In the genomic region with DNA sequence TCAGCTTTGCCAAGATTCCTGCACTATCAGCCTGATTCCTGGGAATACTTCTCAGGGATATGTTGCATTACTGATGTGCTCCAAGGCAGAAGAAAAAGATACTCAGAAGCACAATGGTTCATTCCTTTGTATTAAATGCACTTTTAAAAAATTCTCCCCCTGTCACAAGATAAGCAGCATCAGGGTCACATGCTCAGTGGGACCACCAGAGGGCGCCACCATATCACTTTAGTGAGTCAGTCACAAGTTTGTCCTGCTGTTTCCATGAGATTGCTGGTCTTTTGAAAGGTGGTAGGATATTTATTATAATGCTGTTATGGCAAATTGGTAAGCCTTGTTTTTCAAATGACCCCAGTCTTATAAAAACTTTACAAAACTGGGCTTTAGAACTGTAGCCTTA, we compare ENCODE assay signal across 8 mouse cellular contexts. TPM values are rescaled to one million over a fixed set of nuclear protein-coding genes. Genes with fewer than 3 reads are reported as not detected.
DNase-seq lines count a peak whose midpoint lies in the region; ATAC-seq and TF ChIP-seq lines count a peak whose summit lies in the region.

No protein-coding gene starts in this region.

- no peak overlapping the region for H3K4me3 ChIP-seq in heart, embryonic 10.5 days
- H3K4me3 ChIP-seq in spleen, adult 2 months (ENCODE audit: extremely low read depth, insufficient read depth, insufficient read length): no peak overlapping the region
- no peak overlapping the region for H3K4me3 ChIP-seq in lung, embryonic 14.5 days (ENCODE audit: low read depth, low read length)

- 0% methylated on average over 1 of the region's 1 CpGs for WGBS in heart, embryonic 10.5 days
- 0% methylated on average over 1 of the region's 1 CpGs for WGBS in spleen, adult 2 months
- WGBS in lung, embryonic 14.5 days: 8% methylated on average over 1 of the region's 1 CpGs

- H3K27me3 ChIP-seq in heart, embryonic 10.5 days (ENCODE audit: insufficient read depth, poor library complexity, severe bottlenecking): no peaks in the 10 kb centered on the region
- H3K27me3 ChIP-seq in spleen, adult 2 months (ENCODE audit: control insufficient read depth, insufficient read depth, low read length): no peaks in the 10 kb centered on the region
- H3K27me3 ChIP-seq in lung, embryonic 14.5 days (ENCODE audit: insufficient read depth, low read length): no peaks in the 10 kb centered on the region

- no peaks in the 10 kb centered on the region for H3K9me3 ChIP-seq in heart, embryonic 10.5 days
- no peaks in the 10 kb centered on the region for H3K9me3 ChIP-seq in lung, embryonic 14.5 days (ENCODE audit: low read depth, low read length)

- peak; percentile 4 to 60 for DNase-seq in heart, adult 18-20 months
- no peak for DNase-seq in heart, embryonic 10.5 days (ENCODE audit: low spot score)
- peak in 1 of 2 experiments; percentile 16 for DNase-seq in spleen, adult 2 months (ENCODE audit: low read depth in 1 of 2, low spot score in 2 of 2)
- no peak for DNase-seq in spleen, adult 12 weeks (ENCODE audit: low spot score)
- peak; percentile 4 for DNase-seq in cerebellum, adult 11-12 months
- DNase-seq in heart, postnatal 14 days: peak; percentile 37 to 61
- peak; percentile 73 for DNase-seq in lung, embryonic 14.5 days
- peak; percentile 45 for DNase-seq in thymus, postnatal 14 days

- H3K4me1 ChIP-seq in heart, embryonic 10.5 days: no peaks in the 10 kb centered on the region
- no peaks in the 10 kb centered on the region for H3K4me1 ChIP-seq in spleen, adult 2 months (ENCODE audit: control insufficient read depth, insufficient read depth, insufficient read length)
- no peaks in the 10 kb centered on the region for H3K4me1 ChIP-seq in lung, embryonic 14.5 days (ENCODE audit: insufficient read depth)

- H3K27ac ChIP-seq in heart, embryonic 10.5 days: no peak overlapping the region
- no peak overlapping the region for H3K27ac ChIP-seq in spleen, adult 2 months (ENCODE audit: insufficient read depth, low read length)
- H3K27ac ChIP-seq in lung, embryonic 14.5 days (ENCODE audit: low read depth): no peak overlapping the region

- TF ChIP-seq POLR2A in spleen, adult 2 months (IDR thresholded peaks at IDR 0.05; ENCODE audit: low read depth, low read length): no peak

- H3K9ac ChIP-seq in lung, embryonic 14.5 days: no peak overlapping the region

- H3K36me3 ChIP-seq in heart, embryonic 10.5 days: peaks cover 7% of the 10 kb centered on the region; the same call in 1 of the 2 replicates
- no peaks in the 10 kb centered on the region for H3K36me3 ChIP-seq in spleen, adult 2 months (ENCODE audit: control insufficient read depth, insufficient read depth, low read length)
- H3K36me3 ChIP-seq in lung, embryonic 14.5 days (ENCODE audit: insufficient read depth): no peaks in the 10 kb centered on the region

- ATAC-seq in lung, embryonic 14.5 days (ENCODE audit: insufficient read depth): no peak

- intact Hi-C loops in heart, postnatal 14 days (cut with DNase I): no loop called here

- no peak overlapping the region for H3K4me2 ChIP-seq in lung, embryonic 14.5 days

- peak; percentile 31; the same call in 1 of the 2 replicates for TF ChIP-seq CTCF in spleen, adult 2 months (IDR thresholded peaks at IDR 0.05; ENCODE audit: extremely low read depth, insufficient read depth, insufficient read length, insufficient replicate concordance)
- TF ChIP-seq CTCF in lung, embryonic 14.5 days (IDR thresholded peaks at IDR 0.05; ENCODE audit: low read depth): peak; percentile 67

RNA-seq across cellular contexts. Expression of gene Ripply1, which starts 30.3 kb away (rescaled TPM):
- not detected for total RNA-seq in heart, adult 18-20 months (2021)
- not detected in 2 replicates for polyA plus RNA-seq in heart, embryonic 10.5 days (2016; fragmentation: Nextera tagmentation; extraction: Ambion mirVana)
- polyA plus RNA-seq in spleen, adult 2 months (2012; rRNA removed): 0.12 TPM in 1 of 2 replicates, not detected in the other
- total RNA-seq in heart, postnatal 14 days (2021): not detected
- not detected in 2 replicates for polyA plus RNA-seq in lung, embryonic 14.5 days (2014; fragmentation: Nextera tagmentation; extraction: Ambion mirVana)

RNA-seq across cellular contexts. Expression of gene Gm15013, which starts 37.6 kb away (rescaled TPM):
- not detected for total RNA-seq in heart, adult 18-20 months (2021)
- polyA plus RNA-seq in heart, embryonic 10.5 days (2016; fragmentation: Nextera tagmentation; extraction: Ambion mirVana): 0.45 TPM in 1 of 2 replicates, not detected in the other
- not detected in 2 replicates for polyA plus RNA-seq in spleen, adult 2 months (2012; rRNA removed)
- total RNA-seq in heart, postnatal 14 days (2021): not detected
- 0.32 and 0.42 TPM in 2 replicates for polyA plus RNA-seq in lung, embryonic 14.5 days (2014; fragmentation: Nextera tagmentation; extraction: Ambion mirVana)

RNA-seq across cellular contexts. Expression of gene Cldn2, which starts 48.8 kb away (rescaled TPM):
- total RNA-seq in heart, adult 18-20 months (2021): not detected
- 0.30 TPM in 1 of 2 replicates, not detected in the other for polyA plus RNA-seq in heart, embryonic 10.5 days (2016; fragmentation: Nextera tagmentation; extraction: Ambion mirVana)
- polyA plus RNA-seq in spleen, adult 2 months (2012; rRNA removed): 0.04 TPM in 1 of 2 replicates, not detected in the other
- total RNA-seq in heart, postnatal 14 days (2021): not detected
- not detected in 2 replicates for polyA plus RNA-seq in lung, embryonic 14.5 days (2014; fragmentation: Nextera tagmentation; extraction: Ambion mirVana)

Comparison
In these comparisons a context has a peak if more than half of its experiments do, and no peak if none do; other contexts are left out.
1. DNase-seq: peak in heart, adult 18-20 months (2 of 2), cerebellum, adult 11-12 months (single experiment), heart, postnatal 14 days (2 of 2), lung, embryonic 14.5 days (single experiment) and thymus, postnatal 14 days (single experiment); none in heart, embryonic 10.5 days (single experiment) and spleen, adult 12 weeks (single experiment).